Mouse (Mus musculus) skeletal muscle tissue, postnatal 0 days (tissue): Measurements from ENCODE around the gene Svop. TPM values are rescaled to one million over a fixed set of nuclear protein-coding genes. Genes with fewer than 3 reads are reported as not detected.

Experiments
- polyA plus RNA-seq: library from polyadenylated mRNA; unstranded; fragments of >200 nt; fragmentation: Nextera tagmentation; extraction: Ambion mirVana; gene quantifications from 2 replicates; pipeline ENCODE4 v1.2.1, GENCODE M21; 2015

Gene Svop
- polyA plus RNA-seq, result not detected in 2 replicates

GRCm38 (mm10) chr5:114091057-114091807 is at the start of gene Svop:
Gene Svop, minus strand, starts transcription at chr5:114091570.

GRCm38 (mm10) chr5:114130211-114130605 is 38.8 kb upstream of the Svop start, which contains the start of gene Ung:
Gene Ung, plus strand, starts transcription at chr5:114130386.

GRCm38 (mm10) chr5:114127374-114128349 is 36.3 kb upstream of the Svop start, which contains the start of gene Alkbh2:
Gene Alkbh2, minus strand, starts transcription at chr5:114128218.

GRCm38 (mm10) chr5:114065161-114065560 is 26.2 kb downstream of the Svop start, which contains the start of gene Usp30:
Gene Usp30, plus strand, starts transcription at chr5:114065461.

GRCm38 (mm10) chr5:114003542-114003941 is 87.8 kb downstream of the Svop start, which contains the start of gene Dao:
Gene Dao, plus strand, starts transcription at chr5:114003703.

GRCm38 (mm10) chr5:113993487-113994465 is 97.6 kb downstream of the Svop start, which contains the start of gene Ssh1:
Gene Ssh1, minus strand, starts transcription at chr5:113993894.

Other genes with a start within 250 kb of the Svop start
- 31.3 and 38.3 TPM in 2 replicates for gene Coro1c, start 182.8 kb downstream of the Svop start, polyA plus RNA-seq
- 5.6 and 6.1 TPM in 2 replicates for gene Ssh1, start 97.7 kb downstream of the Svop start, polyA plus RNA-seq
- not detected in 2 replicates for gene Dao, start 87.9 kb downstream of the Svop start, polyA plus RNA-seq
- gene Usp30, start 26.1 kb downstream of the Svop start, polyA plus RNA-seq, result 5.4 and 5.5 TPM in 2 replicates
- 3.9 TPM in 2 replicates for gene Alkbh2, start 36.6 kb upstream of the Svop start, polyA plus RNA-seq
- gene Ung, start 38.8 kb upstream of the Svop start, polyA plus RNA-seq, result 9.8 and 11.2 TPM in 2 replicates
- 9.2 and 12.0 TPM in 2 replicates for gene Acacb, start 55.0 kb upstream of the Svop start, polyA plus RNA-seq
- gene Foxn4, start 182.2 kb upstream of the Svop start, polyA plus RNA-seq, result not detected in 2 replicates
- 1.5 and 1.6 TPM in 2 replicates for gene Myo1h, start 197.6 kb upstream of the Svop start, polyA plus RNA-seq